Mouse (Mus musculus): Measurements from ENCODE around the gene Gng12. TPM values are rescaled to one million over a fixed set of nuclear protein-coding genes. Genes with fewer than 3 reads are reported as not detected.
A peak's percentile ranks its signal among the peaks of the same experiment; 100 is the strongest.
"Not testable (repeated sequence)": the region's sequence is repeated elsewhere in the genome, so short reads cannot be mapped to it uniquely, and the experiment has no call there.

Gene Gng12
- total RNA-seq, 2 experiments from 2014 or later, result 75.7 to 86.9 TPM

GRCm38 (mm10) chr6:67013293-67013948 lies 117.2 kb downstream of the Gng12 start:
- intact Hi-C loops (cut with DNase I), result no loop called here
- no peak for DNase-seq (ENCODE audit: extremely low spot score in 1 of 2, low spot score in 2 of 2)

GRCm38 (mm10) chr6:67013949-67014678 lies 117.9 kb downstream of the Gng12 start:
- no peak for DNase-seq (ENCODE audit: extremely low spot score in 1 of 2, low spot score in 2 of 2)
- intact Hi-C loops (cut with DNase I), result no loop called here

- DNase-seq (ENCODE audit: extremely low spot score in 1 of 2, low spot score in 2 of 2), result no peak
- intact Hi-C loops (cut with DNase I), result no loop called here
These were observed 118.5 kb downstream of the Gng12 start for GRCm38 (mm10) chr6:67014679-67015075.

- peak in 1 of 2 experiments; percentile 53 for DNase-seq (ENCODE audit: extremely low spot score in 1 of 2, low spot score in 2 of 2)
- intact Hi-C loops (cut with DNase I), result no loop called here
These were observed 119.7 kb downstream of the Gng12 start for GRCm38 (mm10) chr6:67015739-67016519.

- intact Hi-C loops (cut with DNase I), result no loop called here
These were observed 120.4 kb downstream of the Gng12 start for GRCm38 (mm10) chr6:67016520-67017111.

GRCm38 (mm10) chr6:67018365-67018764 lies 122.2 kb downstream of the Gng12 start:
- intact Hi-C loops (cut with DNase I), result no loop called here
- no peak for DNase-seq (ENCODE audit: extremely low spot score in 1 of 2, low spot score in 2 of 2)

More at GRCm38 (mm10) chr6:67016520-67017111, 120.4 kb downstream of the Gng12 start:
- DNase-seq (ENCODE audit: extremely low spot score in 1 of 2, low spot score in 2 of 2), result no peak

GRCm38 (mm10) chr6:67019001-67019400 lies 122.8 kb downstream of the Gng12 start:
- intact Hi-C loops (cut with DNase I); DNase-seq (ENCODE audit: extremely low spot score in 1 of 2, low spot score in 2 of 2): not testable (repeated sequence)

GRCm38 (mm10) chr6:67021308-67021707 lies 125.1 kb downstream of the Gng12 start:
- DNase-seq (ENCODE audit: extremely low spot score in 1 of 2, low spot score in 2 of 2), result no peak
- intact Hi-C loops (cut with DNase I), result no loop called here

- no peak for DNase-seq (ENCODE audit: extremely low spot score in 1 of 2, low spot score in 2 of 2)
- intact Hi-C loops (cut with DNase I), result no loop called here
These were observed 127.5 kb downstream of the Gng12 start for GRCm38 (mm10) chr6:67023729-67024128.

GRCm38 (mm10) chr6:67026661-67027060 lies 130.5 kb downstream of the Gng12 start:
- DNase-seq (ENCODE audit: extremely low spot score in 1 of 2, low spot score in 2 of 2), result no peak
- intact Hi-C loops (cut with DNase I), result no loop called here

- DNase-seq (ENCODE audit: extremely low spot score in 1 of 2, low spot score in 2 of 2), result no peak
- intact Hi-C loops (cut with DNase I), result no loop called here
These were observed 131.4 kb downstream of the Gng12 start for GRCm38 (mm10) chr6:67027438-67028142.

GRCm38 (mm10) chr6:67029312-67029950 lies 133.2 kb downstream of the Gng12 start:
- no peak for DNase-seq (ENCODE audit: extremely low spot score in 1 of 2, low spot score in 2 of 2)
- intact Hi-C loops (cut with DNase I), result no loop called here

GRCm38 (mm10) chr6:67029987-67030386 lies 133.8 kb downstream of the Gng12 start:
- intact Hi-C loops (cut with DNase I), result no loop called here
- DNase-seq (ENCODE audit: extremely low spot score in 1 of 2, low spot score in 2 of 2), result no peak

GRCm38 (mm10) chr6:67030416-67030815 lies 134.2 kb downstream of the Gng12 start:
- no peak for DNase-seq (ENCODE audit: extremely low spot score in 1 of 2, low spot score in 2 of 2)
- intact Hi-C loops (cut with DNase I), result no loop called here

GRCm38 (mm10) chr6:67030846-67031245 lies 134.6 kb downstream of the Gng12 start:
- DNase-seq (ENCODE audit: extremely low spot score in 1 of 2, low spot score in 2 of 2), result no peak
- intact Hi-C loops (cut with DNase I), result no loop called here

GRCm38 (mm10) chr6:67032551-67032950 lies 136.4 kb downstream of the Gng12 start:
- intact Hi-C loops (cut with DNase I); DNase-seq (ENCODE audit: extremely low spot score in 1 of 2, low spot score in 2 of 2): not testable (repeated sequence)

GRCm38 (mm10) chr6:67032972-67033371 lies 136.8 kb downstream of the Gng12 start:
- DNase-seq (ENCODE audit: extremely low spot score in 1 of 2, low spot score in 2 of 2); intact Hi-C loops (cut with DNase I): not testable (repeated sequence)

- no peak for DNase-seq (ENCODE audit: extremely low spot score in 1 of 2, low spot score in 2 of 2)
- intact Hi-C loops (cut with DNase I), result no loop called here
These were observed 137.4 kb downstream of the Gng12 start for GRCm38 (mm10) chr6:67033604-67034003.
